Mouse (Mus musculus): ENCODE measurements around the gene Prorsd1. TPM values are rescaled to one million over a fixed set of nuclear protein-coding genes. Genes with fewer than 3 reads are reported as not detected.

Gene Prorsd1
- polyA plus RNA-seq (2012; rRNA removed), result 10.5 and 12.5 TPM in 2 replicates

DNA sequence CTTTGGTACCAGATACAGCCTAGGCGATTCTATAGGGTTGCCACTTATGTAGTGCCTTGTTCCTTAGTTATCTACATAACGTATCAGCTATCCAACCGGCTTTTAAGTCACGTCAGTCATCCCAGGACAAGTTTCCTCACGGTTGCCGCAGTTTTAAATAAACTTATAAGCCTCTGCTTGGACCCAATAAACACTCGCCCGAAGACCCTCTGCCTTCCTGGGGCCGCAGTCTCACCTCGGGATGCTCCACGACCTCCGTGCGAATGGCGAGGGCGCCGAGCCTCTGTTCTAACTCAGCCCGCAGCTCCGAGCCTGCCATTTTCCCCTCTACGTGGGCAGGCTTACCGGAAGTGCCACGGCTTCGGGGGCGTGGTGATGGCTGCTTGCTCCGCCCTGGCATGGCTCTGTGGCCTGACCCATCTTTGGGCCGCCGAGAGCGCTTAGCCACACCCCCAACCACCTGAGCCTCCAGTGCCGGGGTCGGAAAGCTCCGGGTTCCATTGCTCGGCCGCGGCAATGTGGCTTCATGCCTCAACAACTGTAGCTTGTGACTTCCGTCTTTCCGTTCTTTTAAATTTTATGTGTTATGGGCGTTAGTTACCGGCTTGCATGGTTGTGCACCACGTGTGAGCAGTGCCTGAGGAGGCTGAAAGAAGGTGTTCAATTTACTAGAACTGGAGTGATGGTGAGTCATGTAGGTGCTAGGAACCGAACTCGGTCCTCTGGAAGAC is at the start of gene Prorsd1:
TSS of gene Prorsd1 (minus strand) at position 352 of the 731 bp plus-strand sequence.

GRCm38 (mm10) chr11:29547752-29548503 is 33.1 kb upstream of the Prorsd1 start, which contains the start of the genes Clhc1 and Rps27a:
Gene Clhc1 (plus strand): TSS chr11:29547950.
Gene Rps27a (minus strand): TSS chr11:29548109.

DNA sequence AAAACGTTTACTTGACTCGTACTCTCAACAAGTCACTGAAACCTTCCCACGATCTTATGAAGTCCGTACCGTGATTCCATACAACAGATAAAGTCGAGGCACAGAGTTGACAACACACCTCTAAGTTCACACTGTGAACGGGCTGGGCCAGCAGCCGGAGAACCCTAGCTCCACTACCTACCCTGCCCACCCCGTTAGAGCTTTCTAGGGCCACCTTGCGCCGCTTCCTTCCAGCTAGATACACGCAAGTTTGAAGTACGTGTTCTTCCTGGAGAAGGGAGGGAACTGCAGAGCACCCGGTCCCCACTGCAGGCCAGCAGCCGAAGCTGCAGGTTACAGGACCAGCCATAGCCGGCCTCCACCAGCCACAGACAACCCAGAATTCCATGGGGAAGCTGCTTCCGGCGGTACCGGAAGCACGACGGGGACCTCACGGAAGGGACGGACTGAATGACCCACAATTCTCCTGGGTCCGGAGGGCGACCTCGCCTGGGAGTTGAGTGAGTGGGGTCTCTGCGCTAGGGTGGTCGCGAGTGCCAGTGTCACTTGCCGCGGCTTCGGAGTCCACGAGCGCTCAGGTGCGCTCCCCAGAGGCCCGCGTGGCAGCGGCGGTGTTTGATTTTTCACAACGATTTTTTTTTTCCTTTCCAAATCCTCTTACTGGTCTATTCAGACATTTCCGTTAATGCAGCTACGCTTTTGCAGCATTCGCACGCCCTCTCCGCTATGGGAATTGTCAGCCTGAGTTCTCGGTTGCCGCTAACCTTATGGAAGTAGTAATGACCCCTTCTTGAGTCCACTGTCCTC is 11.4 kb upstream of the Prorsd1 start, which contains the start of gene Mtif2:
TSS of gene Mtif2 (plus strand) at position 421 of the 807 bp plus-strand sequence.

Other genes with a start within 250 kb of the Prorsd1 start
- 1.4 and 1.6 TPM in 2 replicates for gene Ccdc88a, start 141.4 kb downstream of the Prorsd1 start, polyA plus RNA-seq (2012; rRNA removed)
- 13.8 and 14.8 TPM in 2 replicates for gene Mtif2, start 11.4 kb upstream of the Prorsd1 start, polyA plus RNA-seq (2012; rRNA removed)
- 0.06 and 0.08 TPM in 2 replicates for gene Clhc1, start 32.9 kb upstream of the Prorsd1 start, polyA plus RNA-seq (2012; rRNA removed)
- gene Rps27a, start 33.1 kb upstream of the Prorsd1 start, polyA plus RNA-seq (2012; rRNA removed), result 1,157 and 1,161 TPM in 2 replicates
- 22.6 and 24.7 TPM in 2 replicates for gene Rtn4, start 177.9 kb upstream of the Prorsd1 start, polyA plus RNA-seq (2012; rRNA removed)